Mouse (Mus musculus) kidney, postnatal 4 days (tissue): ENCODE measurements around the gene Pla2g3.

Source experiments
- DNase-seq, 2 experiments: peaks; one replicate each; pipeline ENCODE4 v3.0.0; 2021; ENCODE audit warnings: mixed read lengths in 2 of 2

The Pla2g3 gene

GRCm38 (mm10) chr11:3539111-3539825 lies 51.2 kb downstream of the Pla2g3 start:
- peak; percentile 90 to 95 for DNase-seq

GRCm38 (mm10) chr11:3539826-3540196 lies 51.7 kb downstream of the Pla2g3 start:
- no peak for DNase-seq

GRCm38 (mm10) chr11:3540451-3541085 lies 52.5 kb downstream of the Pla2g3 start, which contains the start of gene Smtn:
Smtn (minus strand) TSS chr11:3540612.
- no peak for DNase-seq

- no peak for DNase-seq
Observed at GRCm38 (mm10) chr11:3541932-3542331, 53.8 kb downstream of the Pla2g3 start.

DNA sequence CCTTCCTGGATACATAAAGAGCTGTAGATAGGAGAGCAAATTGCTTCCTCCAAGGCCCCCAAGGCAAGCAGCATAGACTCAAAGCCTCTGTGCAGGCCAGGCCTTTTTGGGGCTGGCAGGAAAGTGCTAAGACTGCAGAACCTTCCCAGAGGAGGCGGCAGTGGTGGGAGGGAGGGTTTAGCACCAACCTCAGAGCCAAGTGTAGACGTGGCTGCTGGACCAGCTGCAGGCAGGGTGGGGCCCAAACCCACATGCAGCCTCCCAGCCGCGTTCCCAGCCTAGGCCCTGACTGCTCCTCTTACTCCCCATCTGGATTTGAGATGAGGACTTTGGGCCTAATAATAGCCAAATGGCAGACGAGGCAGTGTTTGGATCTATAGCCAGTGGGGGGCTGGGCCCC lies 54.9 kb downstream of the Pla2g3 start:
- DNase-seq, result no peak

DNA sequence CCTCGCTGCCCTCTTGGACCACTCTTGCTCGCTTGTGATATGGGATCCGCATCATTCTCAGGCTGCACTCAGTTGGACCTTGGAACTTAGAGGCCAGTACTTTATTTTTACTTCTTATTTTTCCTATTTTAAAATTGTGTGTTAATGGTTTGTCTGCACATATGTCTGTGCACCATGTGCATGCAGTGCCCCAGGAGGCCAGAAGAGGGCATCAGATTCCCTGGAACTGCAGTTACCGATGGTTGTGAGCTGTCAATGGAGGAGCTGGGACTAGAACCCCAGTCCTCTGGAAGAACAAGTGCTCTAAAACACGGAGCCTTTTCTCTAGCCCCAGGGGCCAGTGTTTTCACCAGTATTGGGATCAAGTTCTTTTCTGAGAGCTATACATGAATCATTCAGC lies 56.3 kb downstream of the Pla2g3 start:
- DNase-seq, result no peak

DNA sequence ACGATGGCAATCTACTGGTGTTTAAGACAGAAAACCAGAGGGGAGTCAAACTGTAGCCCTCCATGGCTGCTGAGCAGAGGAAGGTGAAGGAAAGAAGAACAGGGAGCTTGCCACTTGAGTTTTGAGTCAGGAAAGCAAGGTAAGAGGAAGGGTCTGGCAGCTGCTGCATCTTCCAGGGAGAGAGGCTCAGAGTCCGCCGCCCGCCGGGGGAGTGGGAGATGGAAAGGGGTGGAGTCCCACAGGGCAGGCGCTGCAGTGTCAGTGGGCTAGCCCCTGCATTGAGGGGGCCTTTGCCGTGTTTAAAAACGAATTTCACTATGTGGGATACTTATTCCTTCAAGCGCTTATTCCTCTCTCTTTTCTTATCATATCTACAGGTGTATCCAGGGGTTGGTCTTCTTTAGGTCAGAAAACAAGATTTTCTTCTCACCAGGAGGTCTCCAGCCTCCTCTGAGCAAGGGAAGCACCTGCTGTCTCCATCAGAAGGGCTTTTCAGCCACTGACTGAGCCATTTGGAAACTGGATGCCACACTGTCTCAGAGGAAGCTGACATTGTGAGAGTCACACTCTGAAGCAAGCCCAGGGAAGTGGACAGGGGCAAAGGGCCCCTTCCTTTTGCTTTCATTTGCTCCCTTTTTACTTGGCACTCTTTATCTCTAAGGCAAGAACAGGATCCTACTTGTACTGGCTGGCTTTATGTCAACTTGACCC lies 57.6 kb downstream of the Pla2g3 start:
- DNase-seq, result no peak

- no peak for DNase-seq
Observed at GRCm38 (mm10) chr11:3546242-3546562, 58.1 kb downstream of the Pla2g3 start.

- no peak for DNase-seq
Observed at GRCm38 (mm10) chr11:3547047-3547446, 59.0 kb downstream of the Pla2g3 start.

DNA sequence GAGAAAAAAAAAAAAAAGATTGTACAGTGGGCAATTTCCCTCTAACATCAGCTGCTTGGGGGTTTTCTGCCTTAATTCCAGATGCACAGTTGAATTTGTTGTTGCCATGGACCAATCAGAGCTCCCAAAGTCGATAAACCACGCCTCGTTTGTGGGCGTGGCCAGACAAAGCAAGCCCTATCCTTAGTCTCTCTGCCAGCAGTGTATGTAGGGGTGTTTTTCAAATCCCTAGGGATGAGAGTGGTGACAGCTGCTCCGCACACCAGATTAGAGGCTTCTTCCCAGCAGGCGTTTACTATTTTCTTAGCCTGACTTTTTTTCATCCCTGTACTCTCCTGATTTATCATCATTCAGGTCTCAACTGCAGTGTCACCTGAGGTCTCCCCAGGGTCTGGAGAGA lies 59.9 kb downstream of the Pla2g3 start:
- DNase-seq, result peak; percentile 61 to 71

GRCm38 (mm10) chr11:3548564-3549295 lies 60.6 kb downstream of the Pla2g3 start:
- DNase-seq, result no peak
